Mouse (Mus musculus) adrenal gland, postnatal 4 days (tissue): ENCODE results near the gene Ube2e3. TPM values are rescaled to one million over a fixed set of nuclear protein-coding genes. Genes with fewer than 3 reads are reported as not detected.

Experiments used
- DNase-seq, 2 experiments: peaks; one replicate each; pipeline ENCODE4 v3.0.0; 2021 to 2022; ENCODE audit warnings: low spot score in 2 of 2, mixed read lengths in 2 of 2
- total RNA-seq, 2 experiments: library from RNA; stranded (reverse); gene quantifications; 2 replicates each; pipeline ENCODE4 v1.2.3; 2021

Gene Ube2e3
- total RNA-seq, 2 experiments from 2014 or later, result 82.4 to 87.2 TPM

DNA sequence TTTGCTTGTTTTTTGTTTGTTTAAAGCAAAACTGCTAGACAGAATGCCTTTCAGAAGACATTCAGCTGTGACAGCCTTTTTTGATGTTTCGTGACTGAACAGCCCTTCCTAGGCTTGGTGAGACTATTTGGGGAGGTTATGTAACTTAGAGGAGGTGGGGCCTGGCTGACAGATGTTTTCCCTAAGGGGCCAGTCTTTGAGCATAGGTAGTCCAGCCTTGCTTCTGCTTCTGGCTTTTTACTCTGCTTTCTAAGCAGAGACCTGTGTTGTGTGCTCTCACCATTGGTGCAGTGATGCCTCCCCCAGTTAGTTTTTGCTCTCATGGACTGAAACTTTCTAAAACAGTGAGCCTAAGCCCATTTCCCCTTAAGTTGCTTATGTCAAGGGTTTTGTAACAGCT, 14.1 kb downstream of the Ube2e3 start:
- DNase-seq, result no peak

DNA sequence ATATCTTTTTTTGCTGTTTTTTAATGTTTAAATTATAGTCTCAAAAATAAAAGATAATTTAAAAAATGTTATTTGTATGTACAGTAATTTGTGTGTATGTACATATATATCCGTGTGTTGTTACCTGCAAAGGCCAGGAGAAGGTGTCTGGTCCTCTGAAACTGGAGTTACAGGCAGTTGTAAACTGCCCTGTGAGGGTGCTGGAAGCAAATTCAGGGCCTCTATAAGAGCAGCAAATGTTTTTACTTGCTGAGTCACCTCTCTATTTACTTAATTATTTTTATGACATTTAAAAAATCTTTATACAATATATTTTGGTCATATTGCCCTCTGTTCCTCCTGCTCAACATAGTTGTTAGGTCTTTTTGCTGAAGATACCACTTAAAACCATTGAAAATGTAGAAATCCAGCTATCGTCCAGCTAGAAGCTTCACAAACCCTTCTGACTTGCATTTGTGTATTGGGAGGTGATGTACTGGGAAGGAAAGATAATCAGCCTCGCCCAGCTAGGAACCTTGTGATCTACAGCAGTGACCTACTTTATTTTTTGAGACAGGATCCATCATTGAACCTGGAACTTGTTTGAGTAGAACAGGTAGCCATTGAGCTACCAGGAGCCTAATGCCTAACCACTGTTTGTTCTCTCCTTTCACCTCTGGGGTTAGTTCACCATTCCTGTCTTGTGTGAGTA, 15.0 kb downstream of the Ube2e3 start:
- no peak for DNase-seq

DNA sequence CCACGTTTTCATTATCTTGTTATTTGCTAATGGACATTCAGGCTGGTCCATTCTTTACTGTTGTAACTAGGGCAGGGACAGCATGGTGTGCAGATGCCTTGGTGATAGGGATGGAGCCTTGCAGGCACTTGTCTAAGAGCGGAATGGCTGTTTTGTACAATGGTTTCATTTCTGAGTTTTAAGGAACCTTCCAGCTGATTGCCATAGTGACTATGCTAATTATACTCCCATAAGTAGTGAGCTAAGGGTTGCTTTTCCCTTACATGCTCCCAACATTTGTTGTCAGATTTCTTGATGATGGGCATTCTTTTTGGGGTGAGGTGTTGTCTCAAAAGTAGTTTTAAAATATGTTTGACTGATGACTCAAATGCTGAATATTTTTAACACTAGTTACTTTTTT, 18.5 kb downstream of the Ube2e3 start:
- no peak for DNase-seq

DNA sequence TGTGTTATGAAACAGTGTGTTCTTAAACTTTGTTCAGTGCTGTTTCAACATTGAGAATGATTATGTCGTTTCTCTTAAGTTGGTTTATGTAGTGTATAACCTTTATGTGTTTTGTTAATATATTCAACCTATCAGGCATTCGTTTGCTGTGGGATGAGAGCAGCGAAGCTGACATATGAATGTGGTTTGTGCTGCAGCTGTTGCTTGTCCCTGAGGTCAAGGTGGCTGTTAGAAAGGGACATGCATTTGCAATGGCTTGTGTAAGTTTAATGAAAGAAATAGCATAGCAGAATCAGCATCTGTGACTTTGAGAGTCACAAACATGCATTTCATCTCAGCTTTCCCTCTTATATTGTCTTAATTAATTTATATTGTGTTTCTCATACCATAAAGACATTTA, 20.3 kb downstream of the Ube2e3 start:
- no peak for DNase-seq

DNA sequence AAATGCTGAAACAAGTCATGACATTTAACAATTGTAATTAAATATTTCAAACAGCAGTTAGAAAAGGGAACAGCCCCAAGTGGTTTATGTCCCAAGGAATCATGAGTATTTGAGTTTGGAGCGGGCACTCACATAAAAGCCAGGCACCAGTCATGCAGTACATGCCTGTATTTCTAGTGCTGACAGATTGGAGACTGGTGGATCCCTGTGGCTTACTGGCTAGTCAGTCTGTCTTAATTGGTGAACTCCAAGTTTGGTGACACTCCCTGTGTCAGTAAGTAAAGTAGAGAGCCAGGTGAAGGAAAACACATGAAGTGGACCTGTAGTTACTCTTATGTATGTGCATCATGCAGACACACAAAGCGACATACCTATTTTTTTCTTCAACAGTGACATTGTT, 27.3 kb downstream of the Ube2e3 start:
- DNase-seq, result no peak

GRCm38 (mm10) chr2:78905916-78906315, 38.0 kb downstream of the Ube2e3 start:
- DNase-seq, result no peak

DNA sequence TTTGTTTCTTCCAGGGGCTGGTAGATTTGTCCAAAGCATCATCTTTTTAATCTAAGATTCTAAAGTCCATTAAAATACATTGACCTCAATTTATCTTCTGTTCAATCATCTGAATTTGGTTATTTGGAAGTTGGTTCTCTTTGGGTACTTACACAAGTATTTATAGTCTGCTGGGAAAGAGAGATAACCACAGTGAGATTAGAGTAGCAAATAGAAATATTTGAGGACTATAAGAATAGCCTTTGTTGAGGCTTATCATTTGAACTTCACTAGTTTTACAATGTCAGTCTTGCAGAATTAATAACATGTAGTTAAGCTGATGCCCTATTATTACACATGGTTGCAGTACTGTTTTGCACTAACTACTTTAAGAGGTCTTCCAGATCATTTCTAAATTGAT, 43.6 kb downstream of the Ube2e3 start:
- DNase-seq, result no peak

- no peak for DNase-seq
Measured at GRCm38 (mm10) chr2:78914861-78915260, 46.9 kb downstream of the Ube2e3 start.

DNA sequence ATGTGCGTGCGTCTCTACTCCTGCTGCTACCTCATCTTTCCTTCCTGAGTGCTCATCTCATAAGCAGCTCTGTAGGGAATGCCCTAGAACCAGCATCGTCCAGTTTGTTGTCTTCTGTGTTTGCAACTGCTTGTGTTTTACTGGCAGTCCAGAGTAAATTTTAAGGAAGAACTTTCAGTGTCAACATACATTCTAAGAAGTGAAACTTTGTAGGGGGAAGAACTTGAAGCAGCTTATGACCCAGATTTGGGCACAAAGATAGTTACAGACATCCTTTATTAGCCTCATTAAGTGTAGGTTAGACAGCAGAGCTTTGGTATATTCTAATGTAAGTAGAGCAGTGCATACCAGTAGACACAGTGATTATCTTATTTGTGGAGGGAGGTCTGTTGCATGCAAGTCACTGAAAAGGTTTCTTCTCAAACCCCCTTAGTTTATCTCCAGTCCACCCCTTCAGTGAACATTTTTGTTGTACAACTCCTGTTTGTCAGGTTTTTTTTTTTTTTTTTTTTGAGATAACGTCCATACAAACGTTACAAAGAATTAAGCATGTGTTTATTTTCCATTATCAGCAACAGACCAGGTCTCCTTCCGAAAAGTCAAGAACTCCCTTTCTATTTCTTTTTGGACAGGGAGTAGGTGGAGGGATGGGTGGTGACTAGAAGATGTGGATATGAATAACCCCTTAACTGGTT, 55.2 kb downstream of the Ube2e3 start:
- DNase-seq, result no peak

- DNase-seq, result no peak
Measured at GRCm38 (mm10) chr2:78925807-78926206, 57.9 kb downstream of the Ube2e3 start.

DNA sequence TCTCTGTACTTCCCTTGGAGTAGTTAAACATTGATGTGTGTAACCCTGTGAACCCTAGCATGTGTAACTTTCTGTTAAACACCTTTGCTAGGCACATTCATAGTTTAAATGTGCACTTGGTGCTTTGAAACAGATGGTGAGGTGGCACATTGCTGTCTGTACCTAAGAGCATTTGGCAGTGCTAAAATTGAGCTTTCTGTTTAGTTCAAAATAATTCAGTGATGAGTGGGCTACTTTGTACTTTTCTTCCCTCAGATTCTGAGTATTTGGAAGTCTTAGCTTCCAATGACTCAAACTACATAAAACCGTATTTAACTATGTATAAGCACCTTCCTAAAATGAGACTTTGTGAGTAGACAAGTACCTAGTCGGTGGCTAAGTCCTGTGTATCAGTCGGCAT, 59.7 kb downstream of the Ube2e3 start:
- no peak for DNase-seq

- DNase-seq, result no peak
Measured at GRCm38 (mm10) chr2:78928080-78928479, 60.2 kb downstream of the Ube2e3 start.

GRCm38 (mm10) chr2:78931358-78931757, 63.4 kb downstream of the Ube2e3 start:
- DNase-seq, result no peak

DNA sequence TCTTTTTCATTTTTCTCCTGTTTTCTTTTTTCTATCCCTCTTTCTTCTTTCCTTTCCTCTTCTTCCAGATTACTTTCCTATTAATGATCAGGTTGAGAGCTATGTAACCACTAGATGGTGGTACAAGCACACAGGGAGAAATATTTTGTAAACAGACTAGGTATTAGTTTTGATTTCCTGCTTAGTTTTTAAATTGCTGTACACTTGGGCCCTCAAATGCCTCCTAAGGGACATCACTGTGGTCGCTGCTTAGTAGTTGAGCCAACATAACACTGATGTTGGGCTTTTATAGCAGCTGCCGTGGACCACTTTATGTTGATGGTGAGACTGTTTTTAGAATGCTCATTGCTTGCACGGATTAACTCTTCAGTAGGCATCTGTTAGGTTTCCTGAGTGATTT, 91.5 kb downstream of the Ube2e3 start:
- no peak for DNase-seq

GRCm38 (mm10) chr2:78960288-78960687, 92.4 kb downstream of the Ube2e3 start:
- no peak for DNase-seq

GRCm38 (mm10) chr2:78961023-78961422, 93.1 kb downstream of the Ube2e3 start:
- DNase-seq, result no peak

- DNase-seq, result no peak
Measured at GRCm38 (mm10) chr2:78961580-78961979, 93.7 kb downstream of the Ube2e3 start.

GRCm38 (mm10) chr2:78964995-78965394, 97.1 kb downstream of the Ube2e3 start:
- DNase-seq, result no peak

- DNase-seq, result no peak
Measured at GRCm38 (mm10) chr2:78965396-78965795, 97.5 kb downstream of the Ube2e3 start.

DNA sequence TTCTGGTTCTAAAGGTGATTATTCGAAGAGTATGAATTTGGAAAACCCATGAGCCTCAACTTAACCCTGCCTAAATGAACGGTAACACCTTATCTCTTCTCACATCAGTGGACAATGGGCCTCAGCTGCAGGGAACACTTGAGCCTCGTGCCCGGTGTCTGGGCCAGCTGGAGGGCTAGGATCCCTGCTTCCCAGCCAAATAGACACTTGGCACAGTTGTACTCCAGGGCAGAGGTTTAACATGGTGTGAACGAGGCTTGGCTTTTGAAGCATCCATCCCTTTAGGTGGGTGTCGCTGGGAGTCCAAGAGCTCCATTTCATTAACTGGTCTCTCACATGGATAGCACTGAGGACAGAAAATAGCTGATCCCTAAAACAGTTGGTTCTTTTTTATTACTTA, 102.2 kb downstream of the Ube2e3 start:
- DNase-seq, result no peak
